Mouse (Mus musculus): ENCODE data around the gene Tmub2.

Tmub2 gene

DNA sequence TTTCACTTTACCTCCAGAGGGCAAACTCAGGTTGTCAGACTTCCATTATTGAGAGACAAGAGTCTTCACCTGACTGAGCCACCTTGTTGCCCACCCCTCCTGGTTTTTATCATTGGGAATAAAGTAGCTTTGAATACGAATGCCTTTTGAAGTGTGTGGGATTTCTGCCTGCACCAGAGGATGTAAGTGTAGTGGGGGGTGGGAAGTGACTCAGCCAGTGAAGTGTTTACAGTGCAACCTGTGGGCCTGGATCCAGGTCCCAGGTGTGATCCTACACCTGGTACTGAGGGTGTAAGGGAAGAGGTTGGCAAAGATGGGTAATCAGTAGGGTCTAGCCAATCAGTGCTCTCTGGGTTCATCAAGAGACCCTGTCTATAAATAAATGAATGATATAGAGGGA lies 38.8 kb downstream of the Tmub2 start:
- DNase-seq (ENCODE audit: extremely low spot score, low spot score), result no peak

DNA sequence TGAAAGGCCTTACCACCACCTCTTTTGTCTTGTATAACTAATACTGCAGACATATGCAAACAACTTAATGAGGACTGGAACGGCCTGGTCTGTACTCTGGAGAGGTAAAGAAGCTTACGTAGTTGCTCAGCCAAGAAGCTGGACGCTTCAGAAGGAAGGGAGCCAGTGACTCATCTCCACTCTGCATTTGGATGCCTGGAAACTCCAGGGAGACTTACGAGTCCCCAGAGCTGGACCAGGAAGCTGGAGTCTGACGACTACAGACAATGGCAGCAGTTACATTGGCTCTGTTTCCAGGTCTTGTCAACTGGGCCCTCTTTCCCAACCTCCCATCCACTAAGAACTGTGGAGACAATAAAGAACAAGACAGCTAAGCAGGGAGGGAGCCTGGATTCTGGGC lies 42.5 kb downstream of the Tmub2 start:
- no peak for DNase-seq (ENCODE audit: extremely low spot score, low spot score)

DNA sequence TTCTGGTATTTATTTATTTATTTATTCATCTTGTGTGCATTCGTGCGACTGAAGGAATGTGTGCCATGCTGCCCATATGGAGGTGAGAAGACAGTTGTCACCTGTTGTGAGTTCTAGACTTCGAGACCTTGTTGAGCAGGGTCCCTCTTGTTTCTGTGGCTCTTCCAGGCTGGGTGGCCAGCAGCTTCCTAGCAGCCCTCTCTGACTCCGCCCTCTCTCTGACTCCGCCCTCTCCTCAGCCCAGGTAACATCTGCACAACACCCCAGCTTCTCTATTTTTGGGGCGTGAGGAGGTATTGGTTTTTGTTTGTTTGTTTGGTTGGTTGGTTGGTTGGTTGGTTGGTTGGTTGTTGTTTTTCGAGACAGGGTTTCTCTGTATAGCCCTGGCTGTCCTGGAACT lies 43.1 kb downstream of the Tmub2 start:
- DNase-seq (ENCODE audit: extremely low spot score, low spot score), result no peak

DNA sequence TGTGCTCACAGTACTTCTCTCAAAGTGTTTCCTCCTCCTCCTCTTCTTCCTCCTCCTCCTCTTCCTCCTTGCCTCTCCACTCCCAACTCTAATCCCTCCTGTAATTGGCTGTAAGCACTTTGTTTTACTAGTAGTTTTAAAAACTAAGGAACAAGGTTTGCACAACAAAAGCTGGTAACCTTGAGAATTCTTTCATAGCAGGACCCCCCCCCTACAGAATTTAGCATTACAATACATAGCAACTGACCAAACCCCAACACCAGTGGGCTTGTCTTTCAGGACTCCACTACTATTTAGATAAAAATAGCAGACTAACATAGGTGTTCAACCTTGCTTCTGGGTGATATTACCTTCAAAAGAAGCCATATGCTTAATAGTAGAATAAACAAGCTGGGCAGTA lies 44.8 kb downstream of the Tmub2 start:
- DNase-seq (ENCODE audit: extremely low spot score, low spot score), result no peak

DNA sequence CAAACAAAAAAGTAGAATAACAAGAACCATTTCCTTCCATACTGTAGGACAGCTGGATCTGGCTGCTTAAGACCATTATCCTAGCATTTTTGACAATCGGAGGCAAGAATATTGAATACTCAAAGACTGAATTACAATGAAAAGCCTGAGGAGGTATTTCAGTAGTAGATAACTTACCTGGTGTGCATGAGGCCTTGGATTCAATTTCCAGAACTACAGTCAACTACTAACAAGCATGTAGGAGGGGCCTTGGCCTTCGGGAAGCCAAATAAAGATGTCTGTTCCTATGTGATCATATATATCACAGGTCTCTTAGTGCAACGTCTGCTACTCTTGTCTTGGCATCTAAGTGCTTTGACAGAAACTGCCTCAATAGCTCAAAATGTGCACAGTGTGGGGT lies 45.3 kb downstream of the Tmub2 start:
- DNase-seq (ENCODE audit: extremely low spot score, low spot score), result no peak

DNA sequence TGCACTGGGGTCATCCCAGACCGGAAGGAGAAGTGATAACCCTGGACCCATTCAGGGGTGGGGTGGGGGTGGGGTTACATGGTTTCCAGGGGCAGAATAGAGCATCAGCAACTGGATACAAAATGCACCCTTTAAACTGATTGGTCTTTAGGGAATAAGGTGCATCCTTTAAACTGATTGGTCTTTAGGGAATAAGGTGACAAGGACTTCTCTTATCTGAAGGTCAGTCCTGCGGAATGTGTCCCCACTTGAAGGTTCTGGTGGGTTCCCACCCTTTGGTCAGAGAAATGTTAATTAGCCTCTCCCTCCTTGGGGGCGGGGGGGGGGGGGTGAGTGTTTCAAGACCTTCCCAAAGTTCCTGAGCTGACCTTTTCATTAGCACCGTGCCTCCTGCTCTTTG lies 47.1 kb downstream of the Tmub2 start:
- DNase-seq (ENCODE audit: extremely low spot score, low spot score), result no peak

DNA sequence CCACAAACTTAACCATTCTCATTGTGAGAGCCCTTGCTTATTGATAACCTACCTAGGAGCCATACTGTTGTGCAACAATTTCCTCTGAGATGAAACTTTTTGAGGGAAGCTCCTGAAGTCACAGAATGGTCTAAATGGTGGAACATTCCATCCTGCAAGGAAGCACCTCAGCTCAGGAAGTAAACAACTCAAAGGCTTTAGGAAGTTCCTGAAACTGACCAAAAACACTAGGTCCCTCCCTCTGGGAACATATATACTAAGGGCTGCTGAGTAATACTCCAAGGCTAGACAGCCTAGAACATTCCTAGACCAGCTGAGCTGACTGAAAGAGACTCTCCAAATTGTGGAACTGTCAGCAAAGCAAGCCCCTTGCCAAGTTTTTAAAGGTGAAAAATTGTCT lies 48.3 kb downstream of the Tmub2 start:
- no peak for DNase-seq (ENCODE audit: extremely low spot score, low spot score)

DNA sequence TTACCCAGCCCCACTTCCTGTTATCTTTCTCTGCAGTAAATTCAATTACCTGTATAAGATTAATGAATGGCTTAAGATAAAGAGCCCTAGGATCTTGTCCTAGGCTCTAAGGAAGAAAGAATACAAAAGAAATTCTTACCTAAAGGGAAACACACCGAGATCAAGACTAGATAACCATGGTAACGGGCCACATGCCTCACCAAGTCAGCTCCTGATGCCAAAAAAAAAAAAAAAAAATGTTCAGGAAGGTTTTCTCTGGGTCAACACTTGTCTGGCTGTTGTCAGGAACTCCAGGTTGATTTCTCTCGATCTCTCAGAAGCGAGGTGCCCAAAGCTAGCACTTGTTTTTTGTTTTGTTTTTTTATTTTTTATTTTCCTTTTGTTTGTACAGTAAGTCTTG lies 49.3 kb downstream of the Tmub2 start:
- DNase-seq (ENCODE audit: extremely low spot score, low spot score), result no peak

DNA sequence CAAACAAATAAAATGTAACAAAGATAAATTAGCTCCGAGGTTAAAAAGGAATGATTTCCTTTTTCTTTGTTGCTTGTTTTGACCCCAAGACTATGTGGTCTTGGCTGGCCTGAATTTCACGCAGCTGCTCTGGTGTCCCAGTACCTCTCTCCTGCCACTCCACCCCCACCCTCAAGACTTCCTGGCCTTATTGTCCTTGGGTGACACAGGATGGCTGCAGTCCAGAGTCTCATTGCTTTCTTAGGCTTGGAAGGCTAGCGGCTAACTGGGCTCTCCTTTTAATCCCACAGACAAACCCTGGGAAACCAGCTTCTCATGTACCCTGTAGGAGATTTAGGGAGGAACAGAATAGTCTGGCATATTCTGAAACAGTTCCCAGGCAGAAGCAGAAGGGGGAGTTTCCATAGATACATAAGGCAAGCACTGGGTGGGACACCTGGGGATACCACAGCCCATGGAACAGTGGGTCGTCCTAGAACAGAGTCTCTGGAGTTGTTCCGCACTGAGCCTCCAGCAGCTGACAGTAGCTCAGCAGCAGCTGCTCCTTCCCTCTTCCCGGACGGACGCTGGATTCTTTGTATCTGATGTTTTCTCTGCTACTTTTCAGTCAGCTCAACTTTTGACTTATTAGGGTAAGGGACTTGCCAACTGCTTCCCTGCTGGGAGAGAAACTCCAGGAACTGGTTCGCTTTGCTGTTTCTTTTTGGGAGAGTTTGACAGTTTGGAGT lies 50.4 kb downstream of the Tmub2 start:
- no peak for DNase-seq (ENCODE audit: extremely low spot score, low spot score)

DNA sequence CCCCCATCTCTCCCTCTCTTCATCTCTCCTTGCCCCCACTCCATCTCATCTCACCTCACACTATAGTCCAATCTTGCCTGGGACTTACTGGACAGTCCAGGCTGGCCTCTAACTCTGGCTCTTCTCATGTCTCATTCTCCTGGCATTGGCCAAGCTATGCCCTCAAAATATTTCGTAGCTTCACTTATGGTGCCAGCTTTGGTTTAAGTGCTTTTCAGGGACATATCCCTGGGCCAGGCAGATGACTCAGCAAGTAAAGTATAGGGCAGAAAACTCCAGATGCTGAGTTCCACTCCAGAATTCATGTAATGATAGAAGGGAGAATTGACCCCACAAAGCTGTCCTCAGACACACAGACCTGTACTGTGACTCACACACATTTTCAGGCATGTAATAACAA lies 51.5 kb downstream of the Tmub2 start:
- DNase-seq (ENCODE audit: extremely low spot score, low spot score), result no peak

DNA sequence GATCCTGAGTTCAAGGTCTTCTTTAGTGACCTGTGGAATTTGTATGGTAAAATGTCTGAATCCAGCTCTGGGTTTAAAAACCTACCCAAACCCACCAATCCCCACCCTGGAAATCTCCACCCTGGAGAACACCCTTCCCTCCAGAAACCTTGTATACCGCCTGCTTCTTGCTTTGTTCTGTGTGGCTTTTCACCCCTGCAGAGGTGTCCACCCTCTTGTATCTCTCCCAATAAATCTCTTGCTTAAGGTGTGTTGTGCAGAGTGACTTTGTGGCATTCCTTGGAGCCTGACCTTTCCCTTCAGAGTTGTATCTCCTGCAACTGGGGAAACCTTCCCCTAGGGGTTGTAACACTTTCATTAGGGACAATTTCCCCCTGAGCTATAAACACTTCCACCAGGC lies 53.2 kb downstream of the Tmub2 start:
- DNase-seq (ENCODE audit: extremely low spot score, low spot score), result no peak

DNA sequence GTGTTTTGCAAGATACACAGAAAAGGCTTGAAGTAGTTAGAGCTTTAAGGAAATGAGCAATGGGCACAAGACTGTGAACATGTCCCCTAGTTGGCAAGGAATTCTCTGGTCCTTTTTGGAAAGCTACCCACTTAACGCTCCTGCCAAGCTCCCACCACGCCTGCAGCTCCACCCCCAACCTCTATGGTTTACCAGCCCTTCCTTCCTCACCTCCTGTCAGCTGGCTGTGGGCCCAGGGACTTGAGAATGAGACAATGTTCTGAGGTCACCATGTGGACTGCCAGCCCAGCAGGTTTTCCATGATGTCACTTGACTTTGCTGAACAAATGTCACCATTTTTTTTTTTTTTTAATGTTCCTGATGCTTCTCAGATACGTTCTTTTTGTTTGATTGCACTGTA lies 53.8 kb downstream of the Tmub2 start:
- DNase-seq (ENCODE audit: extremely low spot score, low spot score), result no peak

Measured in neural tube, embryonic 10.5 days (tissue).